Mouse (Mus musculus) urinary bladder, postnatal 14 days (tissue): ENCODE data around the gene Wnk4.
A peak's percentile ranks its signal among the peaks of the same experiment; 100 is the strongest.

ENCODE experiments used
- DNase-seq: peaks from one replicate; pipeline ENCODE4 v3.0.0; 2021; ENCODE audit warnings: low spot score

The Wnk4 gene

GRCm38 (mm10) chr11:101276319-101277070, 16.1 kb downstream of the Wnk4 start:
- DNase-seq = no peak

- DNase-seq = peak; percentile 78
These were observed 17.2 kb downstream of the Wnk4 start for GRCm38 (mm10) chr11:101277381-101278222.

- peak; percentile 85 for DNase-seq
These were observed 18.1 kb downstream of the Wnk4 start, which contains the start of the genes Cntd1 and Coa3 for GRCm38 (mm10) chr11:101278223-101279192. Gene Cntd1, plus strand, starts transcription at chr11:101279012. Gene Coa3, minus strand, starts transcription at chr11:101279114.

GRCm38 (mm10) chr11:101279193-101279569, 18.8 kb downstream of the Wnk4 start:
- no peak for DNase-seq

- no peak for DNase-seq
These were observed 20.5 kb downstream of the Wnk4 start for GRCm38 (mm10) chr11:101280837-101281236.

- no peak for DNase-seq
These were observed 22.5 kb downstream of the Wnk4 start for GRCm38 (mm10) chr11:101282896-101283295.

GRCm38 (mm10) chr11:101283805-101284204, 23.4 kb downstream of the Wnk4 start:
- DNase-seq = no peak

GRCm38 (mm10) chr11:101287306-101287705, 26.9 kb downstream of the Wnk4 start:
- DNase-seq = peak; percentile 59

- no peak for DNase-seq
These were observed 30.9 kb downstream of the Wnk4 start for GRCm38 (mm10) chr11:101291231-101291630.

- DNase-seq = no peak
These were observed 34.8 kb downstream of the Wnk4 start for GRCm38 (mm10) chr11:101295191-101295590.

GRCm38 (mm10) chr11:101300881-101301280, 40.5 kb downstream of the Wnk4 start:
- no peak for DNase-seq

GRCm38 (mm10) chr11:101301299-101302003, 41.1 kb downstream of the Wnk4 start:
- no peak for DNase-seq

GRCm38 (mm10) chr11:101302004-101302798, 41.8 kb downstream of the Wnk4 start, which contains the start of gene Becn1:
Gene Becn1, minus strand, starts transcription at chr11:101302286.
- DNase-seq = peak; percentile 99

GRCm38 (mm10) chr11:101307744-101308143, 47.4 kb downstream of the Wnk4 start:
- no peak for DNase-seq

GRCm38 (mm10) chr11:101311083-101311482, 50.7 kb downstream of the Wnk4 start:
- DNase-seq = no peak

- DNase-seq = no peak
These were observed 51.8 kb downstream of the Wnk4 start for GRCm38 (mm10) chr11:101312150-101312549.

- DNase-seq = no peak
These were observed 54.2 kb downstream of the Wnk4 start for GRCm38 (mm10) chr11:101314567-101314966.

- no peak for DNase-seq
These were observed 54.8 kb downstream of the Wnk4 start for GRCm38 (mm10) chr11:101315082-101315650.

GRCm38 (mm10) chr11:101315665-101316500, 55.5 kb downstream of the Wnk4 start, which contains the start of gene Psme3:
Gene Psme3, plus strand, starts transcription at chr11:101316213.
- DNase-seq = peak; percentile 92
